Mouse (Mus musculus) cortical plate, adult 2 months (tissue): ENCODE measurements around the gene Btbd16. TPM values are rescaled to one million over a fixed set of nuclear protein-coding genes. Genes with fewer than 3 reads are reported as not detected.
A peak's percentile ranks its signal among the peaks of the same experiment; 100 is the strongest.

ENCODE experiments used
- H3K27ac ChIP-seq: fragments of 200-500 bp; 2 replicates; pipeline ENCODE4 v1.5.1; 2012; ENCODE audit warnings: low read length, control low read depth, inconsistent platforms; ENCODE audit not compliant: insufficient read depth
- H3K4me1 ChIP-seq: fragments of 200-500 bp; 2 replicates; pipeline ENCODE4 v1.6.1; 2011; ENCODE audit warnings: low read length; ENCODE audit not compliant: control insufficient read depth, insufficient read depth
- H3K4me3 ChIP-seq: fragments of 200-500 bp; 2 replicates; pipeline ENCODE4 v1.5.1; 2011; ENCODE audit warnings: mild to moderate bottlenecking, low read length, control low read depth; ENCODE audit not compliant: insufficient read depth
- CTCF ChIP-seq: fragments of 200-500 bp; IDR thresholded peaks from 2 replicates; pipeline ENCODE4 v1.5.1; 2011; ENCODE audit warnings: mild to moderate bottlenecking, control low read depth, low read length; ENCODE audit not compliant: insufficient read depth; ENCODE audit errors: extremely low read depth
- POLR2A ChIP-seq: fragments of 200-500 bp; IDR thresholded peaks from 2 replicates; pipeline ENCODE4 v1.6.1; 2011; ENCODE audit warnings: mild to moderate bottlenecking, low read length, control low read depth; ENCODE audit not compliant: insufficient read depth; ENCODE audit errors: extremely low read depth
- polyA plus RNA-seq: library from polyadenylated mRNA; depleted of rRNA; stranded (reverse); fragments of >200 nt; gene quantifications from 2 replicates; pipeline ENCODE4 v1.2.3, GENCODE M21; 2012; rRNA removed

Btbd16 gene
- polyA plus RNA-seq, 1 experiment = 0.86 TPM

- TF ChIP-seq POLR2A (peak; percentile 71), CTCF (no peak)
- Histone ChIP-seq H3K4me1 (peaks cover 2% of the 10 kb centered on the region; the same call in 1 of the 2 replicates), H3K27ac (peak within 1 kb of the TSS; percentile 96), H3K4me3 (peak within 1 kb of the TSS; percentile 77)
Observed at GRCm38 (mm10) chr7:130865613-130866591, 92.0 kb downstream of the Btbd16 start, which contains the start of gene Plekha1. TSS of gene Plekha1 (plus strand) at chr7:130865756.

- TF ChIP-seq POLR2A (no peak), CTCF (no peak)
- peaks cover 2% of the 10 kb centered on the region; the same call in 1 of the 2 replicates for H3K4me1 ChIP-seq
- peak overlapping the region; percentile 96 for H3K27ac ChIP-seq
- H3K4me3 ChIP-seq = peak overlapping the region; percentile 77
Observed at GRCm38 (mm10) chr7:130866640-130867039, 92.8 kb downstream of the Btbd16 start.

GRCm38 (mm10) chr7:130867256-130867655 lies 93.4 kb downstream of the Btbd16 start:
- TF ChIP-seq POLR2A (no peak), CTCF (no peak)
- peak overlapping the region; percentile 77; the same call in 1 of the 2 replicates for H3K4me3 ChIP-seq
- H3K27ac ChIP-seq = no peak overlapping the region
- peaks cover 2% of the 10 kb centered on the region; the same call in 1 of the 2 replicates for H3K4me1 ChIP-seq

Other genes with a start within 250 kb of the Btbd16 start
- 37.1 and 39.2 TPM in 2 replicates for gene Nsmce4a, start 201.0 kb upstream of the Btbd16 start, polyA plus RNA-seq
- gene Tacc2, start 196.6 kb upstream of the Btbd16 start, polyA plus RNA-seq = 44.6 and 49.4 TPM in 2 replicates
- 110 and 111 TPM in 2 replicates for gene Plekha1, start 91.7 kb downstream of the Btbd16 start, polyA plus RNA-seq
- 159 and 171 TPM in 2 replicates for gene Htra1, start 162.0 kb downstream of the Btbd16 start, polyA plus RNA-seq